Mouse (Mus musculus) thymus, adult 2 months (tissue): ENCODE measurements around the gene Prkag2. TPM values are rescaled to one million over a fixed set of nuclear protein-coding genes. Genes with fewer than 3 reads are reported as not detected.

Experiments used
- DNase-seq: peaks from one replicate; pipeline ENCODE4 v3.0.0; 2021
- H3K27ac ChIP-seq: fragments of 200-500 bp; 2 replicates; pipeline ENCODE4 v1.5.1; 2012; ENCODE audit warnings: low read length, control low read depth; ENCODE audit not compliant: control insufficient read depth, insufficient read depth
- H3K27me3 ChIP-seq: fragments of 200-500 bp; 2 replicates; pipeline ENCODE4 v1.6.1; 2012; ENCODE audit warnings: mild to moderate bottlenecking, low read length, moderate library complexity, mixed read lengths; ENCODE audit not compliant: control insufficient read depth, insufficient read depth
- H3K36me3 ChIP-seq: fragments of 200-500 bp; 2 replicates; pipeline ENCODE4 v1.6.1; 2012; ENCODE audit warnings: mild to moderate bottlenecking, low read length, moderate library complexity; ENCODE audit not compliant: control insufficient read depth, insufficient read depth
- H3K4me1 ChIP-seq: fragments of 200-500 bp; replicated peaks from 2 replicates; pipeline ENCODE4 v1.6.1; 2012; ENCODE audit warnings: low read length; ENCODE audit not compliant: control insufficient read depth, insufficient read depth
- H3K4me3 ChIP-seq: fragments of 200-500 bp; 2 replicates; pipeline ENCODE4 v1.5.1; 2012; ENCODE audit warnings: mild to moderate bottlenecking, low read length, control low read depth, moderate library complexity; ENCODE audit not compliant: control insufficient read depth, insufficient read depth
- CTCF ChIP-seq: fragments of 200-500 bp; IDR thresholded peaks from 2 replicates; pipeline ENCODE4 v1.5.1; 2012; ENCODE audit warnings: mild to moderate bottlenecking, control low read depth, low read length, moderate library complexity, borderline replicate concordance; ENCODE audit not compliant: control insufficient read depth, poor library complexity, insufficient read depth; ENCODE audit errors: extremely low read depth
- POLR2A ChIP-seq: fragments of 200-500 bp; IDR thresholded peaks from 2 replicates; pipeline ENCODE4 v1.6.1; 2012; ENCODE audit warnings: mild to moderate bottlenecking, low read length, control low read depth, moderate library complexity; ENCODE audit not compliant: control insufficient read depth, poor library complexity, insufficient read depth; ENCODE audit errors: extremely low read depth
- whole genome bisulfite sequencing: fragments of 180-500 bp; shearing (Covaris S2); methylation state at CpG from one replicate; pipeline ENCODE4 v1.1.7; 2018; 5-methylcytosine and 5-hydroxymethylcytosine counted together
- polyA plus RNA-seq: library from polyadenylated mRNA; depleted of rRNA; stranded (reverse); fragments of >200 nt; gene quantifications from 2 replicates; pipeline ENCODE4 v1.2.3, GENCODE M21; 2012

The Prkag2 gene
- polyA plus RNA-seq, 1 experiment: 23.5 TPM

DNA sequence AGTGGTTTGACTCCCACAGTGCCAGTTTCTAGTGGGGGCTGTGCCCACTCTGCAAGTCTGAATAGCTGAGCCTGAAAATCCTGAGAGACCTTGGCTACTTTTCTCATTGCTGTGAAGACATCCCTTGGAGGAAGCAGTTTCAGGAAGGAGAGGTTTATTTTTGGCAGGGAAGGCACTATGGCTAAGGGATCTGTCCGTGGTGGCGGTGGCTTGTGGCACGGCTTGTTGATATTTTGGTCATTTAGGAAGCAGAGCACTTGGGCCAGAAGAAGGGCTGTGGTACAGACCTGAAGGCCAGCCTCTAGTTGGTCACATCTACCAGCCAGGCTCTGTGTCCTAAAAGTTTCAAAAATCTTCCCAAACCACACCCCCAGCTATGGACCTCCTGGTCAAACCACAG, 140.7 kb downstream of the Prkag2 start:
- H3K36me3 ChIP-seq: no peaks in the 10 kb centered on the region
- no peaks in the 10 kb centered on the region for H3K27me3 ChIP-seq
- no peak for DNase-seq
- no peak overlapping the region for H3K27ac ChIP-seq
- H3K4me3 ChIP-seq: no peak overlapping the region
- TF ChIP-seq POLR2A (no peak), CTCF (no peak)
- H3K4me1 ChIP-seq: 0 out of 2 replicates have a peak, but pooled peaks cover 2% of the 10 kb centered on the region
- whole genome bisulfite sequencing: 78% methylated on average over 3 of the region's 3 CpGs

DNA sequence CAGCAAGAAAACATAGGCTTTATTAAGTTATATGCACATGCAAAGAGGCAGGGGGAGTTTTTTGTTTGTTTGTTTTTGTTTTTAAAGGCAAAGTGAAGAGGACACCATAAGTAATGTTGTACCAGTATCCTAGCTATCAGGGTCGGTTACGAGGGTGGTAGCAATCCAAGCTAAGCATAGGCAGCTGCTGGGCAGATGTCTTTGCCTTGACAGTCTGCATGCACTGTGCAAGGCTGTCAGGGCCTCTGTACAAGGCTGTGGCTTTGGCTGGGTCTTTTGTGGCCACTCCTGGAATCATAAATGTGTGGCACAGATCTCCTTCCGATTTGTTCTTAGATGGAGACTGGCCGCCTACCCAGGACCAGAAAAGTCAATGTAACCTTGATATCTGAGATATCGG, 141.8 kb downstream of the Prkag2 start:
- no peaks in the 10 kb centered on the region for H3K27me3 ChIP-seq
- 0 out of 2 replicates have a peak, but pooled peaks cover under 1% of the 10 kb centered on the region for H3K4me1 ChIP-seq
- H3K4me3 ChIP-seq: no peak overlapping the region
- H3K27ac ChIP-seq: no peak overlapping the region
- TF ChIP-seq POLR2A (no peak), CTCF (no peak)
- no peak for DNase-seq
- no peaks in the 10 kb centered on the region for H3K36me3 ChIP-seq
- 94% methylated on average over 5 of the region's 5 CpGs for WGBS

DNA sequence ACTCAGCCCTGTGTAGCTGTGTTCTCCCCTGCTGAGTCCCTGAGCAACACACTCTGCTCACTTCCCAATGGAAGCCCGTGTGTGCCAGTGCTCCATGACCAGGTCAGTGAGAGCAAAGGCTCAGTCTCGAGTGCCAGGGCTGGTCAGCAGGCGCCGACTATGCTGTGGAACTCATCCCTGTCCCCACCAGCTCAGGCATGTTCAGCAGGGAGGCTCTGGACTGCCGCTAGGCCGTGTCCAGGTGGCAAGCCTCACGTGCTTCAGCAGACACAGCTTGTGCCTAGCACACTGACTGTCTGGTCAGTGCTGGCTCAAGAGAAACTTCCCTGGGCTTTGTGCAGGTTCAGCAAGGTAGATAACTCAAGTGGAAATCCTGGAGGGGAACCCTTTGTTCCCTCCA, 143.6 kb downstream of the Prkag2 start:
- WGBS: 95% methylated on average over 7 of the region's 7 CpGs
- H3K4me3 ChIP-seq: no peak overlapping the region
- no peak for DNase-seq

DNA sequence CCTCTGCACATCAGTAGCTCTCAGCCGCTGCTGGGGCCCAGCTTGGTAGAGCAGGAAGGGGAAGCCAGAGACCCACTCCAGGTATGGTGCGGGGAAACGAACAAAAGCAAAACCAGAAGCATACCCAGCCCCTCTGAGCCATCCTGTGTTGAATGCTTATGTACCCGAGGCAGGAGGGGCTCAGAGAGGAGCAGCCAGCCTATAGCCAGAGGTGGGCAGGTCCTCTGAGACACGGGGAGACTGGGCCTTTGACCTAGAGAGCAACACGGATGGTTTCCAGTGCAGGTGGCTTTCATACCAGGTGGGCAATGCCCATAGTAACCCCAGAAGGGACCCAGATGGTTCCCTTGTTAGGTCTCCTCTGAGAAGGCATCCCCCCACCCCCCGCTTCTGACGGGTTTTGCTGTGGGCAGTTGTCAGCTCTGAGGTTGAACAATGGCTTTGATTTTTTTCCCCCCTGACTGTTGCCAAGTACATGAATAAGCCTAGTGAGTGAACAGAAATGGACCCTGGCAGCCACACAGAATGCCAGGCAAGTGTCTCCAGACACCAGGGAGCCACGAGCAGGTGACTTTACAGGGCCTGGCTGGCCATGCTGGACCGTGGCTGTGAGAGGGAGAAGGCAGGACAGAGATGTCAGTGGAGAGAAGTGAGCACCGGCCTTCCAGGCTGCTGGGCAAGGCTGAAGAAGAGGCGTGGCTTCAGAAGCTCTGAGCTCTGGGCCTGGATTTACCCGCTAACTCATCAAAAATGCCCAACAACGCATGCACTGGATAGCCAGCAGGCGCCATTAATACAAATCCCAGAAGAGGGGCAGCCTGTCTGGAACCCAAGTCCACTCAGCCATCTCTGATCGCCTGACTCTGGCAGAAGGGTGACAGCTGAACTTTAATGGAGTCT, 147.3 kb downstream of the Prkag2 start:
- DNase-seq: no peak
- TF ChIP-seq CTCF (no peak), POLR2A (no peak)
- Histone ChIP-seq H3K27ac (no peak overlapping the region), H3K4me1 (peaks cover 14% of the 10 kb centered on the region), H3K27me3 (no peaks in the 10 kb centered on the region), H3K36me3 (no peaks in the 10 kb centered on the region), H3K4me3 (no peak overlapping the region)
- 60% methylated on average over 16 of the region's 16 CpGs for WGBS

More for the DNA sequence above, 143.6 kb downstream of the Prkag2 start:
- Histone ChIP-seq H3K4me1 (peaks cover 12% of the 10 kb centered on the region), H3K36me3 (no peaks in the 10 kb centered on the region), H3K27me3 (no peaks in the 10 kb centered on the region), H3K27ac (no peak overlapping the region)
- TF ChIP-seq POLR2A: no peak
- no peak for TF ChIP-seq CTCF

DNA sequence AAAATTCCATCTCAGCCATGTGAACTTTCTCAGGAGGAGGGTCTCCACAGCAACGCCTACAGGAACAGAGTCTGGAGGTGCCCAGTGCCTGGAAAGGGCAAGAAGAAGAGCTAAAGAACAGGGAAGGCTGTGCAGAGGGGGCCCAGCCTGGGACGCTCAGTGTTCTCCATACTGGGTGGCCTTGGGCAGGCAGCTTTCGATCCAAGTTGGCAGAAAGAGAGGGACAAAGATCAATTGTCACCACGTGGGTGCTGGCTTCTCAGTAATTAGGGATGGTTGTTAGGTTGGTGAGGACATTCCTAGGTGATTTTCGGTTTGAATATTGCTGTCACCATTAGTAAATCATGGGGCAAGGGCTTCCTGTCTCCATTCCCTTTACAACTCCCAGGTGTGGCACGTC, 148.2 kb downstream of the Prkag2 start:
- Histone ChIP-seq H3K27ac (no peak overlapping the region), H3K4me3 (no peak overlapping the region), H3K36me3 (no peaks in the 10 kb centered on the region), H3K27me3 (no peaks in the 10 kb centered on the region), H3K4me1 (peaks cover 14% of the 10 kb centered on the region)
- TF ChIP-seq CTCF: no peak
- TF ChIP-seq POLR2A: no peak
- 88% methylated on average over 6 of the region's 6 CpGs for WGBS
- no peak for DNase-seq

DNA sequence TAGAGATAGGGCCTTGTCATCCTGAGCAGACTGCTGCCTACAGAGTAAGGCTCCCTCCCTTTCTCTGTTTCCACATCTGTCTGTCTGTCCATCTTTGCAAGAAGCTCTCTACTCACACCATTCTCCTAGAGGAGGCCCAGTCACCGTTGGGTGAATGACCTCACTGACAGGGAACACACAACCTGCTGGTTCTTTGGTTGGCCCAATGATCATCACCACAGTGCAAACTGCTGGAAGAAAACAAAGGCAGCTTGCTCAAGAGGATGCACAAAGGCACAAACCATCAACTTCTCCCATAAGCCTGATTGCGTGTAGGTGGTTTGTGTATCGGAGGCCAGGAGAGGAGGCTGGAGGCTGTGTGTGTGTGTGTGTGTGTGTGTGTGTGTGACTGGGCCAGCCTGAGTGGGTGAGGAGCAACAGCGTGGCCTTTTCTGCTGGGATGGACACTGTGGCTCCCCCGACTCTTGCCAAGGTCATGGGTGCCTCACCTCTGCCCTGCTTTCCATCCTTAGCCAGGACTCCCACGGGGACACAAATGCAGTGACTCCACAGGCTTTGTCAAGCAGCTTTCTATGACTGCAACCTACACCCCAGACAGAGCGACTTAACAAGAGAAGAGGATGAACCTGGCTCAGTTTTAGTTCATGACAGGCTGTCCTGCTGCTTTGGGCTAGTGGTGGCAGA, 149.4 kb downstream of the Prkag2 start:
- no peak overlapping the region for H3K27ac ChIP-seq
- no peak for DNase-seq
- WGBS: 95% methylated on average over 7 of the region's 7 CpGs
- H3K36me3 ChIP-seq: no peaks in the 10 kb centered on the region
- no peaks in the 10 kb centered on the region for H3K27me3 ChIP-seq
- H3K4me3 ChIP-seq: no peak overlapping the region
- TF ChIP-seq CTCF (no peak), POLR2A (no peak)
- H3K4me1 ChIP-seq: peaks cover 14% of the 10 kb centered on the region

DNA sequence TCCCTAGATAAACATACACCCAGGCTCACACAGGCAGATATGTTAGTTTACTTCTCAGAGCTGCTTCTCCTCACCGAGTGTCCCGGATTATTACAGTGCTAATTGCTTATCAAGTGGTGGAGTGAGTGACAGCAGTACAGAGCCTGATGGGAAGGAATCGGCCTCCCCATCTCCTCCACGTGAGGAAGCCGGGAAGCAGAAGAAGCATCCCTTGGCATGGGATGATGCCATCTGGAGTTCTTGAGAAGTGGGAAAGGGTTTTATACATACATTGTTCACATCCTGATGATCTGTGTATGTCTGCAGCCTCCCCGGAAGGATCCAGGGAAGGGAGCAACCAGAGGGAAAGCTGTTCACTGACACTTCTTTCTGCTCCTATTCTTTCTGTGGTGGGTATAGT, 150.4 kb downstream of the Prkag2 start:
- no peak overlapping the region for H3K4me3 ChIP-seq
- WGBS: 95% methylated on average over 6 of the region's 6 CpGs
- H3K4me1 ChIP-seq: peaks cover 14% of the 10 kb centered on the region
- H3K27ac ChIP-seq: no peak overlapping the region
- DNase-seq: no peak
- TF ChIP-seq CTCF (no peak), POLR2A (no peak)
- no peaks in the 10 kb centered on the region for H3K27me3 ChIP-seq
- no peaks in the 10 kb centered on the region for H3K36me3 ChIP-seq
